In genomic region chr9:79718481-79719370, GRCm38 (mm10) we compare ENCODE assay signal across 9 mouse cellular contexts. TPM values are rescaled to one million over a fixed set of nuclear protein-coding genes. Genes with fewer than 3 reads are reported as not detected.
DNase-seq lines count a peak whose midpoint lies in the region; ATAC-seq and TF ChIP-seq lines count a peak whose summit lies in the region.
"Had no signal": no experiment of that assay in that cellular context is flagged by ENCODE, and none has a peak within 500 bp of the region (broad histone marks: within the 10 kb centered on the region; RNA-seq: fewer than 3 reads in every experiment).

Gene Col12a1, minus strand, starts transcription at chr9:79718831.

- peak within 1 kb of the TSS; percentile 80 for H3K4me2 ChIP-seq in intestine, postnatal 0 days (replicated peaks; ENCODE audit: low read depth)
- peak within 1 kb of the TSS; percentile 91 for H3K4me2 ChIP-seq in lung, embryonic 14.5 days

- ATAC-seq in granulocyte monocyte progenitor cell, adult 5-6 weeks (replicated peaks; ENCODE audit: poor library complexity, severe bottlenecking): peak; percentile 32; the same call in 1 of the 2 replicates
- peak; percentile 52 for ATAC-seq in intestine, postnatal 0 days
- peak; percentile 68 for ATAC-seq in lung, embryonic 14.5 days (ENCODE audit: insufficient read depth)

- H3K27me3 ChIP-seq in intestine, postnatal 0 days (replicated peaks; ENCODE audit: control insufficient read depth, insufficient read depth, low read length): peaks cover 40% of the 10 kb centered on the region
- H3K27me3 ChIP-seq in lung, embryonic 14.5 days (ENCODE audit: insufficient read depth, low read length): peaks cover 19% of the 10 kb centered on the region; the same call in 1 of the 2 replicates

- peak; percentile 35 to 44 for DNase-seq in left cerebral cortex, adult 2 months (ENCODE audit: extremely low spot score in 1 of 2, low spot score in 2 of 2)
- DNase-seq in left cerebral cortex, adult 11 months (ENCODE audit: low spot score): no peak
- peak; percentile 68 for DNase-seq in embryo, embryonic 9.5 days (ENCODE audit: extremely low spot score)
- DNase-seq in lung, embryonic 14.5 days: peak; percentile 89
- DNase-seq in retina, postnatal 1 day: peak; percentile 69
- no peak for DNase-seq in spleen, postnatal 4 days (ENCODE audit: low spot score in 2 of 2)

- H3K4me1 ChIP-seq in intestine, postnatal 0 days (replicated peaks; ENCODE audit: control insufficient read depth, insufficient read depth, low read length): no peaks in the 10 kb centered on the region; the same call in 1 of the 2 replicates
- peaks cover 7% of the 10 kb centered on the region; the same call in 1 of the 2 replicates for H3K4me1 ChIP-seq in lung, embryonic 14.5 days (ENCODE audit: insufficient read depth)

- H3K9ac ChIP-seq in intestine, postnatal 0 days (ENCODE audit: low read depth, low read length): peak within 1 kb of the TSS; percentile 45
- peak within 1 kb of the TSS; percentile 58 for H3K9ac ChIP-seq in lung, embryonic 14.5 days

- WGBS in intestine, postnatal 0 days: under 1% methylated on average over 64 of the region's 64 CpGs
- WGBS in lung, embryonic 14.5 days: under 1% methylated on average over 64 of the region's 64 CpGs

- peak within 1 kb of the TSS; percentile 46 for H3K4me3 ChIP-seq in left cerebral cortex, adult 2 months
- H3K4me3 ChIP-seq in intestine, postnatal 0 days (ENCODE audit: low read depth, low read length): peak within 1 kb of the TSS; percentile 53
- H3K4me3 ChIP-seq in lung, embryonic 14.5 days (ENCODE audit: low read depth, low read length): peak within 1 kb of the TSS; percentile 55

- no peak; the same call in 1 of the 2 replicates for TF ChIP-seq CTCF in left cerebral cortex, adult 2 months (IDR thresholded peaks at IDR 0.05)
- peak; percentile 26; the same call in 1 of the 2 replicates for TF ChIP-seq CTCF in intestine, postnatal 0 days (IDR thresholded peaks at IDR 0.05; ENCODE audit: low read depth)
- peak; percentile 16; the same call in 1 of the 2 replicates for TF ChIP-seq CTCF in lung, embryonic 14.5 days (IDR thresholded peaks at IDR 0.05; ENCODE audit: low read depth)

- no peak within 1 kb of the TSS for H3K27ac ChIP-seq in left cerebral cortex, adult 2 months
- H3K27ac ChIP-seq in intestine, postnatal 0 days (ENCODE audit: low read depth, low read length): no peak within 1 kb of the TSS
- peak within 1 kb of the TSS; percentile 75 for H3K27ac ChIP-seq in lung, embryonic 14.5 days (ENCODE audit: low read depth)

- no peaks in the 10 kb centered on the region for H3K9me3 ChIP-seq in intestine, postnatal 0 days (ENCODE audit: control insufficient read depth)
- no peaks in the 10 kb centered on the region for H3K9me3 ChIP-seq in lung, embryonic 14.5 days (ENCODE audit: low read depth, low read length)
- H3K9me3 ChIP-seq: G1E had no signal

- H3K36me3 ChIP-seq in intestine, postnatal 0 days (ENCODE audit: control insufficient read depth, insufficient read depth): no peaks in the 10 kb centered on the region
- H3K36me3 ChIP-seq in lung, embryonic 14.5 days (ENCODE audit: insufficient read depth): no peaks in the 10 kb centered on the region
- H3K36me3 ChIP-seq: G1E had no signal

- intact Hi-C loops in left cerebral cortex, adult 2 months (cut with DNase I): loop anchor here (10.0 kb wide), 1 partner anchor 324 kb away; no protein-coding TSS in a partner anchor

RNA-seq across cellular contexts. Expression of gene Col12a1, which starts in this region (rescaled TPM):
- 1 to 10 TPM; 6.3 to 7.4 TPM for total RNA-seq in left cerebral cortex, adult 2 months (2021)
- total RNA-seq in granulocyte monocyte progenitor cell, adult 5-6 weeks (2014; fragmentation: Nextera tagmentation): not detected in 2 replicates
- not detected in 2 replicates for total RNA-seq in granulocyte monocyte progenitor cell, adult 5-6 weeks (2017)
- 16.6 and 17.0 TPM in 2 replicates for polyA plus RNA-seq in intestine, postnatal 0 days (2015; fragmentation: Nextera tagmentation; extraction: Ambion mirVana)
- 19.4 and 21.4 TPM in 2 replicates for polyA plus RNA-seq in lung, embryonic 14.5 days (2014; fragmentation: Nextera tagmentation; extraction: Ambion mirVana)

Comparison
In these comparisons a context has a peak if more than half of its experiments do, and no peak if none do; other contexts are left out.
1. RNA of gene Col12a1 (total RNA-seq): 6.3 to 7.4 TPM in left cerebral cortex, adult 2 months; not detected in granulocyte monocyte progenitor cell, adult 5-6 weeks; every median in the first group is over 4 times any median in the second.
2. DNase-seq: peak in left cerebral cortex, adult 2 months (2 of 2), embryo, embryonic 9.5 days (single experiment), lung, embryonic 14.5 days (single experiment) and retina, postnatal 1 day (single experiment); none in left cerebral cortex, adult 11 months (single experiment) and spleen, postnatal 4 days (0 of 2).
3. Peak in ATAC-seq in granulocyte monocyte progenitor cell, adult 5-6 weeks; RNA of the gene not detected or under 1 TPM.
4. Peak in every context shown above with its lines, with median percentiles within 50 percentile points of each other: H3K4me3 ChIP-seq and ATAC-seq.